Mouse (Mus musculus) kidney, postnatal 10 days (tissue): ENCODE measurements around the gene Coq9.

Source experiments
- DNase-seq: peaks from one replicate; pipeline ENCODE4 v3.0.0; 2021; ENCODE audit warnings: mixed read lengths

Coq9 gene

GRCm38 (mm10) chr8:94837662-94838574 lies at the start of gene Coq9, which contains the start of gene Ciapin1:
Gene Coq9, plus strand, starts transcription at chr8:94838321.
Gene Ciapin1, minus strand, starts transcription at chr8:94838358.
- DNase-seq, result peak; percentile 98

- DNase-seq, result no peak
Measured at GRCm38 (mm10) chr8:94789256-94789955, 48.7 kb upstream of the Coq9 start.

GRCm38 (mm10) chr8:94794368-94794767 lies 43.8 kb upstream of the Coq9 start:
- no peak for DNase-seq

- no peak for DNase-seq
Measured at GRCm38 (mm10) chr8:94794782-94795181, 43.3 kb upstream of the Coq9 start.

- peak; percentile 65 for DNase-seq
Measured at GRCm38 (mm10) chr8:94800278-94800968, 37.7 kb upstream of the Coq9 start.

- DNase-seq, result peak; percentile 80
Measured at GRCm38 (mm10) chr8:94801293-94802095, 36.6 kb upstream of the Coq9 start.

GRCm38 (mm10) chr8:94802375-94802774 lies 35.7 kb upstream of the Coq9 start:
- no peak for DNase-seq

- DNase-seq, result no peak
Measured at GRCm38 (mm10) chr8:94803551-94803950, 34.6 kb upstream of the Coq9 start.

- DNase-seq, result no peak
Measured at GRCm38 (mm10) chr8:94804546-94805340, 33.4 kb upstream of the Coq9 start.

GRCm38 (mm10) chr8:94805811-94806210 lies 32.3 kb upstream of the Coq9 start:
- DNase-seq, result no peak

GRCm38 (mm10) chr8:94807506-94807905 lies 30.6 kb upstream of the Coq9 start:
- DNase-seq, result peak; percentile 39

- DNase-seq, result no peak
Measured at GRCm38 (mm10) chr8:94808372-94808771, 29.7 kb upstream of the Coq9 start.

GRCm38 (mm10) chr8:94810153-94810552 lies 28.0 kb upstream of the Coq9 start, which contains the start of gene Ccl17:
Gene Ccl17, plus strand, starts transcription at chr8:94810453.
- no peak for DNase-seq

- DNase-seq, result no peak
Measured at GRCm38 (mm10) chr8:94810855-94811254, 27.3 kb upstream of the Coq9 start.

- DNase-seq, result no peak
Measured at GRCm38 (mm10) chr8:94811654-94812053, 26.5 kb upstream of the Coq9 start.

- peak; percentile 91 for DNase-seq
Measured at GRCm38 (mm10) chr8:94812645-94813098, 25.4 kb upstream of the Coq9 start.

GRCm38 (mm10) chr8:94814556-94814955 lies 23.6 kb upstream of the Coq9 start:
- peak; percentile 50 for DNase-seq

GRCm38 (mm10) chr8:94817933-94818332 lies 20.2 kb upstream of the Coq9 start:
- no peak for DNase-seq

- DNase-seq, result no peak
Measured at GRCm38 (mm10) chr8:94819671-94820179, 18.4 kb upstream of the Coq9 start.

- DNase-seq, result peak; percentile 42
Measured at GRCm38 (mm10) chr8:94820553-94820952, 17.6 kb upstream of the Coq9 start.

- no peak for DNase-seq
Measured at GRCm38 (mm10) chr8:94821381-94821780, 16.7 kb upstream of the Coq9 start.
